ENCODE assay signal across 9 mouse cellular contexts in the genomic region with DNA sequence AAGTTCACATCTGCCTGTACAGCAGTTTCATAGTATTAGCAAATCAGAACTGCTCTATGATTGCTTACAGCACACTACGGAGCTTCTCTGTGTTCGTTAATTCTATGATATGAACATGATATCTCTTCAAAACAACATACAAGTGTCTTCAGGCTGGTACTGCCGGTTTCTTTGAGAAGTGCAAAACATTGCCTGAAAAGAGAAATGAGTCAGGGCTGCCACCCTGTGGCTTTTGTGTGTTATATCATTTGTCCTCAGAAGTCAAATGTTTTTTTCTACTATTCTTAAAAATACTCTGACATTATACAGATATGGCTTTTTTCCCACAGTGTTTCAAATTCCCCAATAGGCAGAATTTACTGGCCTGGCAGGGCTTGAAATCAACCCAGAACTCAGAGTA. TPM values are rescaled to one million over a fixed set of nuclear protein-coding genes. Genes with fewer than 3 reads are reported as not detected.
DNase-seq lines count a peak whose midpoint lies in the region; TF ChIP-seq lines count a peak whose summit lies in the region.
"Had no signal": no experiment of that assay in that cellular context is flagged by ENCODE, and none has a peak within 500 bp of the region (broad histone marks: within the 10 kb centered on the region; RNA-seq: fewer than 3 reads in every experiment).

No protein-coding gene starts in this region.

- no peak overlapping the region for H3K4me3 ChIP-seq in kidney, adult 2 months (ENCODE audit: insufficient read depth, low read depth, low read length)

- no peak overlapping the region for H3K27ac ChIP-seq in kidney, adult 2 months (ENCODE audit: insufficient read depth, low read depth, low read length)

- no peaks in the 10 kb centered on the region for H3K27me3 ChIP-seq in kidney, adult 2 months (replicated peaks; ENCODE audit: control insufficient read depth, insufficient read depth, low read length)

- 0 out of 2 replicates have a peak, but pooled peaks have one; percentile 5 for TF ChIP-seq CTCF in kidney, adult 2 months (conservative IDR thresholded peaks at IDR 0.05; ENCODE audit: insufficient read depth, insufficient read length, low read depth, low read length)

- TF ChIP-seq POLR2A in kidney, adult 2 months (IDR thresholded peaks at IDR 0.05; ENCODE audit: low read depth, low read length): no peak

- H3K36me3 ChIP-seq in kidney, adult 2 months (ENCODE audit: control insufficient read depth, insufficient read depth, low read length): no peaks in the 10 kb centered on the region

- WGBS in kidney, adult 2 months: 40% methylated on average over 3 of the region's 3 CpGs

- H3K4me1 ChIP-seq in kidney, adult 2 months (ENCODE audit: control insufficient read depth, insufficient read depth, low read length): no peaks in the 10 kb centered on the region

- DNase-seq in adrenal gland, postnatal 10 days: peak; percentile 17
- no peak for DNase-seq in adrenal gland, adult 18-20 months (ENCODE audit: low spot score in 2 of 2)
- no peak for DNase-seq in kidney, adult 2 months
- no peak for DNase-seq in kidney, adult 11 months
- DNase-seq in right cerebral cortex, postnatal 4 days: peak; percentile 29
- no peak for DNase-seq in right cerebral cortex, postnatal 36 days (ENCODE audit: low spot score in 2 of 2)
- DNase-seq in right cerebral cortex, adult 18-20 months: no peak
- no peak for DNase-seq in layer of hippocampus, adult 11-12 months (ENCODE audit: low spot score)
- DNase-seq: cerebellum, adult 11-12 months had no signal

RNA-seq across cellular contexts. Expression of a gene that starts 22.5 kb away (rescaled TPM):
- 10 to 100 TPM; 75.9 to 78.9 TPM for total RNA-seq in adrenal gland, postnatal 10 days (2021)
- total RNA-seq in adrenal gland, adult 18-20 months (2021): 10 to 100 TPM; 51.2 to 58.4 TPM
- 8.3 and 9.2 TPM in 2 replicates for polyA plus RNA-seq in kidney, adult 2 months (2012; rRNA removed)

Comparison
In these comparisons a context has a peak if more than half of its experiments do, and no peak if none do; other contexts are left out.
1. DNase-seq: peak in adrenal gland, postnatal 10 days (single experiment) and right cerebral cortex, postnatal 4 days (single experiment); none in adrenal gland, adult 18-20 months (0 of 2), kidney, adult 2 months (single experiment), kidney, adult 11 months (single experiment), right cerebral cortex, postnatal 36 days (0 of 2), right cerebral cortex, adult 18-20 months (single experiment) and layer of hippocampus, adult 11-12 months (single experiment).